Mouse (Mus musculus) T-cell, adult 2 months (primary cell): ENCODE results near the gene Pdzk1.

ENCODE experiments used
- DNase-seq: peaks from one replicate; pipeline ENCODE4 v3.0.0; 2022; ENCODE audit warnings: low spot score

The Pdzk1 gene

GRCm38 (mm10) chr3:96883690-96884089, 54.6 kb downstream of the Pdzk1 start:
- DNase-seq: no peak

- DNase-seq: no peak
These were observed 73.4 kb downstream of the Pdzk1 start for GRCm38 (mm10) chr3:96902336-96902999.

GRCm38 (mm10) chr3:96904393-96904792, 75.3 kb downstream of the Pdzk1 start, which contains the start of gene Gja5:
Gja5 (plus strand) TSS chr3:96904693.
- DNase-seq: no peak

GRCm38 (mm10) chr3:96904851-96905541, 75.9 kb downstream of the Pdzk1 start, which contains the start of gene Gpr89:
Gpr89 (minus strand) TSS chr3:96905346.
- peak; percentile 94 for DNase-seq

GRCm38 (mm10) chr3:96905592-96905991, 76.5 kb downstream of the Pdzk1 start:
- no peak for DNase-seq
